Mouse (Mus musculus): ENCODE data around the gene Zfp3. TPM values are rescaled to one million over a fixed set of nuclear protein-coding genes. Genes with fewer than 3 reads are reported as not detected.

The Zfp3 gene
- polyA plus RNA-seq (2012; ENCODE audit: insufficient read depth, low replicate concordance) = 0.55 TPM in 1 of 2 replicates, not detected in the other

DNA sequence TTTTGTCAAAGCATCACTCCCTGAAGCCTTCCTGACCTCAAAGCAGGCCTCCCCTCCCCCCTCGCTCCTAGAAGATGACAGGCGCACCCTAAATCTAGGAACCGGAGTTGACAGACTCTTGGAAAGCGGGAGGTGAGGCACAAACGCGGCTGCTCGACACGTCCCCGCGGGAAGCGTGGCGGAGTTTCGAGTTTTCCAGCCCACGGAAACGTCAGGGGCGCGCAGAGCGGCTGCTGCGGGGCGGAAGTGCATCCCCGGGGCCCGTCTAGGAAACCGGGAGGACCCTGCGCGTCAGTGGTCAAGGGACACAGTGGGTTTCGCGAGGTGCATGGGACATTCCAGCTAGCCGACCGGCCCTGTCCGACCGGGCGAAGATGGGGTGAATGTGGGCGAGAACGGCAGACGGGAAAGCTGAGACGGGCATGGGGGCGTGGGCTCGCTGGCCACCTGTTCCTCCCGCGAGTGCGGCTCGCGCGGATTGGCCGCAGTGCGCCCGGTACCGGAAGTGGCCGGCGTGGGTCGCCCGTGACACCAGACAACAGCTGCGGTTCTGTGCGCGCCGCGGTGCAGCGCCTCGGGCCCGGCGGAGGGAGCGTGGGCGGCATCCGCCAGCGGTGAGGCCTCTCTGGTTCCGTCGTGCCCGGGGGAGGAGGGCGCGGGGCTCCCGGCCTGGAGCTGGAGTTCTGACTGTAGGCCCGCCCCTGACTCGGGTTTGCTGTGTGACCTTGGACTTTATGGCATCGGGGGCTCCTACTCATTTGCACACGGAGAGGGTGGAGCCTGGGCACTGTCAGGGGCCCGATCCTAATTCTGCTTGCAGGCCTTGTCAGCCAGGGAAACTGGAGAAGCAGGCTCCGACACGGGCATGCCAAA, at the start of gene Zfp3:
TSS of gene Zfp3 (plus strand) at position 274 of the 873 bp plus-strand sequence.
- no peak for TF ChIP-seq FLI1 (IDR thresholded peaks at IDR 0.05; ENCODE audit: low read length)
- no peak for TF ChIP-seq GATA1 (IDR thresholded peaks at IDR 0.05; ENCODE audit: borderline replicate concordance, low read length)
- peaks cover 10% of the 10 kb centered on the region for H3K36me3 ChIP-seq (replicated peaks; ENCODE audit: low read length)
- peak within 1 kb of the TSS; percentile 98 for H3K4me3 ChIP-seq (replicated peaks)
- H3K4me1 ChIP-seq = peaks cover 41% of the 10 kb centered on the region
- no peaks in the 10 kb centered on the region for H3K27me3 ChIP-seq (replicated peaks)
- no peaks in the 10 kb centered on the region for H3K9me3 ChIP-seq

GRCm38 (mm10) chr11:70715832-70716231, 48.2 kb upstream of the Zfp3 start:
- H3K36me3 ChIP-seq (replicated peaks; ENCODE audit: low read length) = peaks cover 11% of the 10 kb centered on the region
- H3K4me1 ChIP-seq = peaks cover 13% of the 10 kb centered on the region
- TF ChIP-seq FLI1 (IDR thresholded peaks at IDR 0.05; ENCODE audit: low read length) (no peak), GATA1 (IDR thresholded peaks at IDR 0.05; ENCODE audit: borderline replicate concordance, low read length) (no peak)

DNA sequence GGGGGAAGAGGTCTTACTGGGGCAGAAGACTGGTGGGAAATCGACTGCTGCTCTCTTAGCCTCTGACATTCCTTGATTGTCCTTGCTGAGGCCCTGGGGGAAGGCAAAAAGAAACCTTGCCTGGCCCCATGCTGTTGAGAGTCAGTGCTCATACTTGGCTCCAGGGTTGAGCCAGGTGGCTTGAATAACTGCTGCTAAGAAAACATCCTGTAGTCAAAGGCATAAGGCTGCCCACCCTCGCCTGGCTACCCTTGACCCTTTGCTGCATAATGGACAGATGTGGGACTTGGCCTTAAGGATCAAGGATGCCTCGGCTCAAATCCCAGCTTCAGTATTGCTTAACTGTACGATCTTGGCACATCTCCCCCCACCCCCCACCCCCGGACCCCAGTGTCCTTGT, 45.5 kb upstream of the Zfp3 start:
- H3K9me3 ChIP-seq = peaks cover 6% of the 10 kb centered on the region
- H3K4me1 ChIP-seq = peaks cover 18% of the 10 kb centered on the region
- no peak overlapping the region for H3K4me3 ChIP-seq (replicated peaks)
- H3K27me3 ChIP-seq (replicated peaks) = peaks cover 76% of the 10 kb centered on the region
- no peak for TF ChIP-seq FLI1 (IDR thresholded peaks at IDR 0.05; ENCODE audit: low read length)
- no peak for TF ChIP-seq GATA1 (IDR thresholded peaks at IDR 0.05; ENCODE audit: borderline replicate concordance, low read length)
- peaks cover 11% of the 10 kb centered on the region for H3K36me3 ChIP-seq (replicated peaks; ENCODE audit: low read length)

More at GRCm38 (mm10) chr11:70715832-70716231, 48.2 kb upstream of the Zfp3 start:
- no peaks in the 10 kb centered on the region for H3K9me3 ChIP-seq
- H3K4me3 ChIP-seq (replicated peaks) = no peak overlapping the region
- H3K27me3 ChIP-seq (replicated peaks) = peaks cover 70% of the 10 kb centered on the region

DNA sequence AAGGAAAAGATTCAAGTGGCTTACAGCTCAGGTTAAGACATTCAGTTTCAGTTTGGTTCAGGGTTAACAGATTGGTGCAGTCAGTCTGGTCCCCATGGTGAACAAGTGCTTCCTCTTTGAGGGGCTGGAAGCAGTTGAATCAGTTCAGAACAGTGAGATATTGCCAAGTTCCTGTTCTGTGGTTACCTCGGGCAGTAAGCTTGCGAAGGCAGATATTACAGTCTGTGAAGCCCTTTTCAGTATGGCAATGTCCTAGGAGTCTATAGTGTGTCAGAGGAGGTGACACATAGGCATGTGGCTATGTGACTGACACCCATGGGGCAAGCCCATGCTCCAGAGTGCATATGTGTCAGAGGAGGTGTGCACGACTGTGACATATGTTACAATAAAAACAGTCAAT, 43.4 kb upstream of the Zfp3 start:
- Histone ChIP-seq H3K9me3 (peaks cover 6% of the 10 kb centered on the region), H3K27me3 (replicated peaks) (peaks cover 86% of the 10 kb centered on the region), H3K4me1 (peaks cover 18% of the 10 kb centered on the region), H3K4me3 (replicated peaks) (peak overlapping the region; percentile 38), H3K36me3 (replicated peaks; ENCODE audit: low read length) (peaks cover 32% of the 10 kb centered on the region)
- TF ChIP-seq FLI1 (IDR thresholded peaks at IDR 0.05; ENCODE audit: low read length) = no peak
- no peak for TF ChIP-seq GATA1 (IDR thresholded peaks at IDR 0.05; ENCODE audit: borderline replicate concordance, low read length)

DNA sequence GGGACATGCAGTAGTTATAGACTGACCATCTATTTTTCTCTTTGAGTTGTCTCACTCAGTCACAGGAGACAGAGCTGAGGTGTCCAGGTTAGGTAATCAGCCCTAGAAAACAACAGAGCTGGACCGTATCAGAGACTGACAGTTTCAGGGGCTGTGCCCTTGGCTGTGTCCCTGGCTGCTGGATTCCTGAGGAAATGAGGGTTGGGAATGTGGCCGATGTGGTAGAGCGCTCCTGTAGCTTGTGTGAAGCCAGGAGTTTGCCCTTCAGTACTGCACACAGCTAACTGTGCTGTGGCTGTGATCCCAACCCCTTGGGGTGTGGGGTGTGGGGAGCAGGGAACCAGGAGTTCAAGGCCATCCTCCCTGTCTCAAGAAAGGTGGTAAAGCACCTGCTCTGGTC, 42.9 kb upstream of the Zfp3 start:
- Histone ChIP-seq H3K9me3 (peaks cover 6% of the 10 kb centered on the region), H3K36me3 (replicated peaks; ENCODE audit: low read length) (peaks cover 37% of the 10 kb centered on the region), H3K4me1 (peaks cover 18% of the 10 kb centered on the region), H3K27me3 (replicated peaks) (peaks cover 87% of the 10 kb centered on the region), H3K4me3 (replicated peaks) (no peak overlapping the region)
- TF ChIP-seq GATA1 (IDR thresholded peaks at IDR 0.05; ENCODE audit: borderline replicate concordance, low read length) = no peak
- no peak for TF ChIP-seq FLI1 (IDR thresholded peaks at IDR 0.05; ENCODE audit: low read length)

- TF ChIP-seq GATA1 (IDR thresholded peaks at IDR 0.05; ENCODE audit: borderline replicate concordance, low read length) (no peak), FLI1 (IDR thresholded peaks at IDR 0.05; ENCODE audit: low read length) (no peak)
- Histone ChIP-seq H3K36me3 (replicated peaks; ENCODE audit: low read length) (peaks cover 53% of the 10 kb centered on the region), H3K27me3 (replicated peaks) (peaks cover 85% of the 10 kb centered on the region), H3K4me1 (peaks cover 34% of the 10 kb centered on the region), H3K9me3 (peaks cover 6% of the 10 kb centered on the region), H3K4me3 (replicated peaks) (no peak overlapping the region)
Observed at GRCm38 (mm10) chr11:70724706-70725105, 39.3 kb upstream of the Zfp3 start.

- Histone ChIP-seq H3K36me3 (replicated peaks; ENCODE audit: low read length) (peaks cover 53% of the 10 kb centered on the region), H3K9me3 (peaks cover 1% of the 10 kb centered on the region), H3K27me3 (replicated peaks) (peaks cover 85% of the 10 kb centered on the region), H3K4me1 (peaks cover 20% of the 10 kb centered on the region), H3K4me3 (replicated peaks) (no peak overlapping the region)
- TF ChIP-seq GATA1 (IDR thresholded peaks at IDR 0.05; ENCODE audit: borderline replicate concordance, low read length) = no peak
- no peak for TF ChIP-seq FLI1 (IDR thresholded peaks at IDR 0.05; ENCODE audit: low read length)
Observed at GRCm38 (mm10) chr11:70726585-70726984, 37.4 kb upstream of the Zfp3 start.

- peaks cover 20% of the 10 kb centered on the region for H3K4me1 ChIP-seq
- H3K9me3 ChIP-seq = no peaks in the 10 kb centered on the region
- H3K36me3 ChIP-seq (replicated peaks; ENCODE audit: low read length) = peaks cover 51% of the 10 kb centered on the region
- H3K4me3 ChIP-seq (replicated peaks) = no peak overlapping the region
- H3K27me3 ChIP-seq (replicated peaks) = peaks cover 83% of the 10 kb centered on the region
- TF ChIP-seq FLI1 (IDR thresholded peaks at IDR 0.05; ENCODE audit: low read length) (no peak), GATA1 (IDR thresholded peaks at IDR 0.05; ENCODE audit: borderline replicate concordance, low read length) (no peak)
Observed at GRCm38 (mm10) chr11:70727385-70727784, 36.6 kb upstream of the Zfp3 start.

GRCm38 (mm10) chr11:70730427-70731038, 33.5 kb upstream of the Zfp3 start:
- no peaks in the 10 kb centered on the region for H3K9me3 ChIP-seq
- peaks cover 26% of the 10 kb centered on the region for H3K4me1 ChIP-seq
- H3K36me3 ChIP-seq (replicated peaks; ENCODE audit: low read length) = peaks cover 29% of the 10 kb centered on the region
- peaks cover 86% of the 10 kb centered on the region for H3K27me3 ChIP-seq (replicated peaks)
- TF ChIP-seq GATA1 (IDR thresholded peaks at IDR 0.05; ENCODE audit: borderline replicate concordance, low read length) (no peak), FLI1 (IDR thresholded peaks at IDR 0.05; ENCODE audit: low read length) (no peak)
- H3K4me3 ChIP-seq (replicated peaks) = no peak overlapping the region

DNA sequence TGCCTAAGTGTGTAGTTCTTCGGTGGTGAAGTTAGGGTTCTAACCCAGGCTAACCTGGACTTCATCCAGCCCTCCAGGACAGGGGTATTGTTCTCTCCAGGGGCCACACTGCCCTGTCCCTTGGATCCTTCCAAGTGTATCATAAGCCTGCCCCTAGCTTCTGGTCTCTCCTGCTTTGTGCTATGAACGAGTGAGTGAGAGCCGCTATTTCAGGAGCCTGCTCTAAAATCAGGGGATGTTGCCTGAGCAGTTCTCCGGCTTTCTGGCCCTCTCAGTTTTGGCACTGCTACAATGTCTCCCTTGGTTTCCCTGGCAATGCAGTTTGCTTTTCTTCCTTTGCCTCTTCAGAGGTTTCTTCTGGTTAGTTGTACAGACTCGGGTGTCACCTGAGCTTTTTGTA, 32.8 kb upstream of the Zfp3 start:
- H3K9me3 ChIP-seq = no peaks in the 10 kb centered on the region
- peaks cover 86% of the 10 kb centered on the region for H3K27me3 ChIP-seq (replicated peaks)
- H3K4me3 ChIP-seq (replicated peaks) = no peak overlapping the region
- TF ChIP-seq FLI1 (IDR thresholded peaks at IDR 0.05; ENCODE audit: low read length) = no peak
- no peak for TF ChIP-seq GATA1 (IDR thresholded peaks at IDR 0.05; ENCODE audit: borderline replicate concordance, low read length)
- peaks cover 25% of the 10 kb centered on the region for H3K4me1 ChIP-seq
- H3K36me3 ChIP-seq (replicated peaks; ENCODE audit: low read length) = peaks cover 23% of the 10 kb centered on the region
